ENCODE assay signal across 12 mouse cellular contexts in genomic region chr1:95218912-95219311, GRCm38 (mm10).
DNase-seq lines count a peak whose midpoint lies in the region; ATAC-seq and TF ChIP-seq lines count a peak whose summit lies in the region.
"Had no signal": no experiment of that assay in that cellular context is flagged by ENCODE, and none has a peak within 500 bp of the region (broad histone marks: within the 10 kb centered on the region; RNA-seq: fewer than 3 reads in every experiment).

No protein-coding gene starts in this region.

- H3K4me3 ChIP-seq in forebrain, embryonic 15.5 days = no peak overlapping the region
- no peak overlapping the region for H3K4me3 ChIP-seq in forebrain, embryonic 11.5 days (ENCODE audit: low read depth, low read length)
- H3K4me3 ChIP-seq in intestine, postnatal 0 days (ENCODE audit: low read depth, low read length) = no peak overlapping the region
- H3K4me3 ChIP-seq: myocyte had no signal

- ATAC-seq in forebrain, embryonic 15.5 days (replicated peaks) = peak; percentile 92
- ATAC-seq in forebrain, embryonic 11.5 days (replicated peaks; ENCODE audit: low FRiP score) = no peak
- ATAC-seq in intestine, postnatal 0 days = no peak
- ATAC-seq: inflammation-experienced regulatory T-cells, adult 6 months had no signal

- H3K27me3 ChIP-seq in forebrain, embryonic 15.5 days = no peaks in the 10 kb centered on the region
- H3K27me3 ChIP-seq in forebrain, embryonic 11.5 days (ENCODE audit: control insufficient read depth, insufficient read depth, low read length) = no peaks in the 10 kb centered on the region
- no peaks in the 10 kb centered on the region for H3K27me3 ChIP-seq in intestine, postnatal 0 days (replicated peaks; ENCODE audit: control insufficient read depth, insufficient read depth, low read length)

- H3K36me3 ChIP-seq in forebrain, embryonic 15.5 days = no peaks in the 10 kb centered on the region
- H3K36me3 ChIP-seq in forebrain, embryonic 11.5 days (ENCODE audit: control insufficient read depth, insufficient read depth, low read length) = no peaks in the 10 kb centered on the region
- no peaks in the 10 kb centered on the region for H3K36me3 ChIP-seq in intestine, postnatal 0 days (ENCODE audit: control insufficient read depth, insufficient read depth)

- H3K9ac ChIP-seq in forebrain, embryonic 15.5 days (replicated peaks) = no peak overlapping the region
- no peak overlapping the region for H3K9ac ChIP-seq in forebrain, embryonic 11.5 days (ENCODE audit: low read length)
- no peak overlapping the region for H3K9ac ChIP-seq in intestine, postnatal 0 days (ENCODE audit: low read depth, low read length)

- H3K27ac ChIP-seq in forebrain, embryonic 15.5 days (replicated peaks) = no peak overlapping the region
- no peak overlapping the region for H3K27ac ChIP-seq in forebrain, embryonic 11.5 days (ENCODE audit: low read depth, low read length)
- no peak overlapping the region for H3K27ac ChIP-seq in intestine, postnatal 0 days (ENCODE audit: low read depth, low read length)

- intact Hi-C loops in left cerebral cortex, postnatal 36 days (cut with DNase I) = no loop called here

- no peak for DNase-seq in forebrain, embryonic 11.5 days (ENCODE audit: low spot score)
- DNase-seq in adipocyte (ENCODE audit: low spot score) = peak; percentile 18
- peak; percentile 38 to 76 for DNase-seq in frontal cortex, postnatal 36 days (ENCODE audit: low spot score in 2 of 2)
- DNase-seq in left cerebral cortex, postnatal 36 days (ENCODE audit: low spot score in 2 of 2) = peak; percentile 37 to 47
- DNase-seq in urinary bladder, postnatal 10 days (ENCODE audit: low spot score) = no peak
- DNase-seq in gastrocnemius, adult 18-20 months (ENCODE audit: low spot score) = no peak
- DNase-seq: gastrocnemius, postnatal 36 days; liver had no signal

- TF ChIP-seq CTCF in intestine, postnatal 0 days (IDR thresholded peaks at IDR 0.05; ENCODE audit: low read depth) = no peak

- H3K9me3 ChIP-seq in forebrain, embryonic 15.5 days = no peaks in the 10 kb centered on the region
- no peaks in the 10 kb centered on the region for H3K9me3 ChIP-seq in forebrain, embryonic 11.5 days (ENCODE audit: control insufficient read depth, low read length)
- H3K9me3 ChIP-seq in intestine, postnatal 0 days (ENCODE audit: control insufficient read depth) = no peaks in the 10 kb centered on the region

- H3K4me2 ChIP-seq in forebrain, embryonic 15.5 days (replicated peaks) = no peak overlapping the region
- H3K4me2 ChIP-seq in forebrain, embryonic 11.5 days (ENCODE audit: low read depth, low read length, severe bottlenecking) = no peak overlapping the region
- no peak overlapping the region for H3K4me2 ChIP-seq in intestine, postnatal 0 days (replicated peaks; ENCODE audit: low read depth)

- H3K4me1 ChIP-seq in forebrain, embryonic 15.5 days = peaks cover 6% of the 10 kb centered on the region; the same call in 1 of the 2 replicates
- H3K4me1 ChIP-seq in forebrain, embryonic 11.5 days (replicated peaks; ENCODE audit: control insufficient read depth, insufficient read depth, low read length) = no peaks in the 10 kb centered on the region
- H3K4me1 ChIP-seq in intestine, postnatal 0 days (replicated peaks; ENCODE audit: control insufficient read depth, insufficient read depth, low read length) = no peaks in the 10 kb centered on the region

- WGBS in forebrain, embryonic 15.5 days = 43% methylated on average over 1 of the region's 1 CpGs
- WGBS in forebrain, embryonic 11.5 days = 92% methylated on average over 1 of the region's 1 CpGs
- WGBS in intestine, postnatal 0 days = 86% methylated on average over 1 of the region's 1 CpGs

Comparison
In these comparisons a context has a peak if more than half of its experiments do, and no peak if none do; other contexts are left out.
1. DNase-seq: peak in adipocyte (single experiment), frontal cortex, postnatal 36 days (2 of 2) and left cerebral cortex, postnatal 36 days (2 of 2); none in forebrain, embryonic 11.5 days (single experiment), urinary bladder, postnatal 10 days (single experiment) and gastrocnemius, adult 18-20 months (single experiment).